Mouse (Mus musculus) stomach, postnatal 0 days (tissue): ENCODE measurements around the gene Dbi. TPM values are rescaled to one million over a fixed set of nuclear protein-coding genes. Genes with fewer than 3 reads are reported as not detected.

Source experiments
- ATAC-seq: fragments of 200-750 bp; cut with Nextera tagmentation; 2 replicates; pipeline ENCODE4 v1.8.0; 2017; ENCODE audit not compliant: low FRiP score, low TSS enrichment
- DNase-seq: peaks from one replicate; pipeline ENCODE4 v3.0.0-alpha.2; 2016; ENCODE audit warnings: low spot score
- H3K27ac ChIP-seq: fragments of 300-500 bp; sonication (generic); replicated peaks from 2 replicates; pipeline ENCODE4 v1.5.1; 2014; ENCODE audit warnings: mild to moderate bottlenecking, control low read depth
- H3K27me3 ChIP-seq: fragments of 300-500 bp; sonication (generic); 2 replicates; pipeline ENCODE4 v1.6.1; 2014; ENCODE audit warnings: low read length; ENCODE audit not compliant: control insufficient read depth, insufficient read depth
- H3K36me3 ChIP-seq: fragments of 300-500 bp; sonication (generic); 2 replicates; pipeline ENCODE4 v1.6.1; 2014; ENCODE audit warnings: low read length, mixed read lengths; ENCODE audit not compliant: control insufficient read depth, insufficient read depth
- H3K4me1 ChIP-seq: fragments of 300-500 bp; sonication (generic); replicated peaks from 2 replicates; pipeline ENCODE4 v1.6.1; 2014; ENCODE audit warnings: antibody characterized with exemption; ENCODE audit not compliant: control insufficient read depth, insufficient read depth
- H3K4me2 ChIP-seq: fragments of 300-500 bp; sonication (generic); replicated peaks from 2 replicates; pipeline ENCODE4 v1.6.1; 2014; ENCODE audit warnings: low read depth, mild to moderate bottlenecking, control low read depth, moderate library complexity
- H3K4me3 ChIP-seq: fragments of 300-500 bp; sonication (generic); 2 replicates; pipeline ENCODE4 v1.5.1; 2014; ENCODE audit warnings: low read depth, low read length, control low read depth
- H3K9ac ChIP-seq: fragments of 300-500 bp; sonication (generic); 2 replicates; pipeline ENCODE4 v1.6.1; 2014; ENCODE audit warnings: mild to moderate bottlenecking, low read length, control low read depth, mixed read lengths
- H3K9me3 ChIP-seq: fragments of 300-500 bp; sonication (generic); 2 replicates; pipeline ENCODE4 v1.6.1; 2016; ENCODE audit warnings: low read length; ENCODE audit not compliant: control insufficient read depth
- CTCF ChIP-seq: IDR thresholded peaks from 2 replicates; pipeline ENCODE4 v1.5.1; 2016; ENCODE audit warnings: antibody characterized with exemption, low read depth, mild to moderate bottlenecking, moderate library complexity
- EP300 ChIP-seq: optimal IDR thresholded peaks from 2 replicates; pipeline ENCODE3; 2016; ENCODE audit warnings: antibody characterized with exemption
- WGBS: fragments of 180-500 bp; shearing (Covaris S2); extraction: QIAGEN DNeasy Blood & Tissue Kit; methylation state at CpG from one replicate; pipeline ENCODE4 v1.1.7; 2014; 5-methylcytosine and 5-hydroxymethylcytosine counted together
- polyA plus RNA-seq: library from polyadenylated mRNA; unstranded; fragments of >200 nt; fragmentation: Nextera tagmentation; extraction: Ambion mirVana; gene quantifications from 2 replicates; pipeline ENCODE4 v1.2.1, GENCODE M21; 2015

Dbi gene
- polyA plus RNA-seq, 1 experiment from 2014 or later = 1,741 TPM

- 32% methylated on average over 5 of the region's 5 CpGs for WGBS
- no peaks in the 10 kb centered on the region for H3K36me3 ChIP-seq
- DNase-seq = peak; percentile 67
- H3K4me1 ChIP-seq = 0 out of 2 replicates have a peak, but pooled peaks cover 2% of the 10 kb centered on the region
- TF ChIP-seq CTCF (no peak), EP300 (no peak)
- no peak overlapping the region for H3K4me3 ChIP-seq
- H3K27me3 ChIP-seq = no peaks in the 10 kb centered on the region
- peak overlapping the region; percentile 74 for H3K27ac ChIP-seq
- no peak overlapping the region for H3K9ac ChIP-seq
- H3K4me2 ChIP-seq = no peak overlapping the region
- no peaks in the 10 kb centered on the region for H3K9me3 ChIP-seq
- ATAC-seq = peak; percentile 78
Observed at GRCm38 (mm10) chr1:120083921-120084517, 36.9 kb downstream of the Dbi start.

- H3K36me3 ChIP-seq = no peaks in the 10 kb centered on the region
- DNase-seq (peak; percentile 89), ATAC-seq (peak; percentile 78)
- no peak overlapping the region for H3K9ac ChIP-seq
- H3K4me1 ChIP-seq = 0 out of 2 replicates have a peak, but pooled peaks cover 2% of the 10 kb centered on the region
- no peak overlapping the region for H3K4me3 ChIP-seq
- H3K27me3 ChIP-seq = no peaks in the 10 kb centered on the region
- no peaks in the 10 kb centered on the region for H3K9me3 ChIP-seq
- H3K4me2 ChIP-seq = no peak overlapping the region
- TF ChIP-seq EP300 = no peak
- no peak for TF ChIP-seq CTCF
- peak overlapping the region; percentile 65 for H3K27ac ChIP-seq
- 16% methylated on average over 7 of the region's 7 CpGs for WGBS
Observed at GRCm38 (mm10) chr1:120082957-120083585, 37.8 kb downstream of the Dbi start.

GRCm38 (mm10) chr1:120080632-120081031, 40.2 kb downstream of the Dbi start:
- WGBS = 94% methylated on average over 1 of the region's 1 CpGs
- H3K27me3 ChIP-seq = no peaks in the 10 kb centered on the region
- no peak overlapping the region for H3K9ac ChIP-seq
- H3K9me3 ChIP-seq = no peaks in the 10 kb centered on the region
- TF ChIP-seq CTCF (no peak), EP300 (no peak)
- no peak overlapping the region for H3K4me2 ChIP-seq
- H3K4me3 ChIP-seq = no peak overlapping the region
- DNase-seq = no peak
- H3K27ac ChIP-seq = no peak overlapping the region
- H3K36me3 ChIP-seq = no peaks in the 10 kb centered on the region
- H3K4me1 ChIP-seq = 0 out of 2 replicates have a peak, but pooled peaks cover 2% of the 10 kb centered on the region
- ATAC-seq = peak; percentile 11; the same call in 1 of the 2 replicates

GRCm38 (mm10) chr1:120077746-120078410, 43.0 kb downstream of the Dbi start:
- H3K4me1 ChIP-seq = peaks cover 5% of the 10 kb centered on the region; the same call in 1 of the 2 replicates
- H3K9me3 ChIP-seq = no peaks in the 10 kb centered on the region
- H3K9ac ChIP-seq = no peak overlapping the region
- H3K36me3 ChIP-seq = no peaks in the 10 kb centered on the region
- no peak overlapping the region for H3K27ac ChIP-seq
- ATAC-seq (no peak), DNase-seq (no peak)
- no peak overlapping the region for H3K4me3 ChIP-seq
- H3K4me2 ChIP-seq = no peak overlapping the region
- WGBS = 28% methylated on average over 9 of the region's 9 CpGs
- TF ChIP-seq CTCF = no peak
- no peak for TF ChIP-seq EP300
- no peaks in the 10 kb centered on the region for H3K27me3 ChIP-seq

GRCm38 (mm10) chr1:120075507-120075906, 45.4 kb downstream of the Dbi start:
- no peaks in the 10 kb centered on the region for H3K36me3 ChIP-seq
- no peak overlapping the region for H3K9ac ChIP-seq
- H3K9me3 ChIP-seq = no peaks in the 10 kb centered on the region
- 45% methylated on average over 5 of the region's 5 CpGs for WGBS
- H3K27me3 ChIP-seq = no peaks in the 10 kb centered on the region
- peaks cover 5% of the 10 kb centered on the region; the same call in 1 of the 2 replicates for H3K4me1 ChIP-seq
- DNase-seq (peak; percentile 39), ATAC-seq (peak; percentile 23; the same call in 1 of the 2 replicates)
- H3K4me3 ChIP-seq = no peak overlapping the region
- no peak overlapping the region for H3K4me2 ChIP-seq
- H3K27ac ChIP-seq = no peak overlapping the region
- TF ChIP-seq EP300 (no peak), CTCF (no peak)
